19 mouse cellular contexts compared by ENCODE assay signal in genomic region chr1:40298053-40298452, GRCm38 (mm10). TPM values are rescaled to one million over a fixed set of nuclear protein-coding genes. Genes with fewer than 3 reads are reported as not detected.
"Had no signal": no experiment of that assay in that cellular context is flagged by ENCODE, and none has a peak within 500 bp of the region (broad histone marks: within the 10 kb centered on the region; RNA-seq: fewer than 3 reads in every experiment).

No protein-coding gene starts in this region.

- H3K9ac ChIP-seq: lung, embryonic 15.5 days; midbrain, embryonic 12.5 days; neural tube, embryonic 13.5 days; neural tube, embryonic 15.5 days had no signal

- H3K4me3 ChIP-seq: lung, embryonic 15.5 days; megakaryocyte, embryonic 14.5 days; midbrain, embryonic 10.5 days; midbrain, embryonic 12.5 days; myocyte; neural tube, embryonic 13.5 days; neural tube, embryonic 15.5 days had no signal

- H3K27me3 ChIP-seq: lung, embryonic 15.5 days; megakaryocyte, embryonic 14.5 days; midbrain, embryonic 12.5 days; neural tube, embryonic 13.5 days; neural tube, embryonic 15.5 days had no signal

- H3K4me2 ChIP-seq: lung, embryonic 15.5 days; midbrain, embryonic 12.5 days; neural tube, embryonic 13.5 days; neural tube, embryonic 15.5 days had no signal

- H3K27ac ChIP-seq: lung, embryonic 15.5 days; macrophage; midbrain, embryonic 10.5 days; midbrain, embryonic 12.5 days; neural tube, embryonic 13.5 days; neural tube, embryonic 15.5 days had no signal

- H3K36me3 ChIP-seq: midbrain, embryonic 10.5 days; midbrain, embryonic 12.5 days; neural tube, embryonic 13.5 days; neural tube, embryonic 15.5 days had no signal

- H3K9me3 ChIP-seq: lung, embryonic 15.5 days; megakaryocyte, embryonic 14.5 days; midbrain, embryonic 10.5 days; midbrain, embryonic 12.5 days; neural tube, embryonic 13.5 days; neural tube, embryonic 15.5 days had no signal

- ATAC-seq: lung, postnatal 0 days; midbrain, embryonic 16.5 days had no signal

- DNase-seq: lung, adult 2 months; lung, postnatal 14 days; lung, postnatal 36 days; midbrain, embryonic 14.5 days; right cerebral cortex, postnatal 14 days; spleen, adult 18-20 months; thymus, adult 18-20 months; thymus, postnatal 14 days; thymus, postnatal 36 days had no signal

- H3K4me1 ChIP-seq: lung, embryonic 15.5 days; megakaryocyte, embryonic 14.5 days; midbrain, embryonic 10.5 days; midbrain, embryonic 12.5 days; neural tube, embryonic 13.5 days; neural tube, embryonic 15.5 days had no signal

RNA-seq across cellular contexts. Expression of gene Il1rl2, which starts 26.4 kb away (rescaled TPM):
- polyA plus RNA-seq: myocyte had no signal
